Mouse (Mus musculus): ENCODE results near the gene Dcaf12. TPM values are rescaled to one million over a fixed set of nuclear protein-coding genes. Genes with fewer than 3 reads are reported as not detected.

Gene Dcaf12
- polyA plus RNA-seq, 1 experiment from 2014 or later, result 33.2 TPM

- H3K36me3 ChIP-seq (ENCODE audit: control insufficient read depth, insufficient read depth, low read length), result peaks cover 66% of the 10 kb centered on the region
- no peaks in the 10 kb centered on the region for H3K9me3 ChIP-seq (ENCODE audit: control insufficient read depth, low read length)
- 91% methylated on average over 9 of the region's 9 CpGs for WGBS
- H3K9ac ChIP-seq (ENCODE audit: low read length), result no peak overlapping the region
- no peaks in the 10 kb centered on the region for H3K27me3 ChIP-seq (ENCODE audit: control insufficient read depth, insufficient read depth, low read length)
- ATAC-seq (ENCODE audit: insufficient number of reproducible peaks, insufficient read depth, low FRiP score, low read depth), result no peak
- no peak overlapping the region for H3K4me3 ChIP-seq (ENCODE audit: control insufficient read depth in 1 of 2, insufficient read depth in 1 of 2, low read depth in 1 of 2, low read length in 2 of 2)
- peaks cover 9 to 17% of the 10 kb centered on the region in 2 experiments for H3K4me1 ChIP-seq (ENCODE audit: control insufficient read depth in 2 of 2, insufficient read depth in 2 of 2, low read length in 2 of 2)
- H3K4me2 ChIP-seq (ENCODE audit: low read length), result no peak overlapping the region
- no peak overlapping the region for H3K27ac ChIP-seq (replicated peaks in 1 of 2; ENCODE audit: control insufficient read depth in 1 of 2, insufficient read depth in 1 of 2, low read depth in 2 of 2, low read length in 2 of 2)
Measured at GRCm38 (mm10) chr4:41310567-41311563, 3.8 kb downstream of the Dcaf12 start.

GRCm38 (mm10) chr4:41307406-41307805, 7.3 kb downstream of the Dcaf12 start:
- WGBS, result 80% methylated on average over 6 of the region's 6 CpGs
- Histone ChIP-seq H3K27me3 (ENCODE audit: control insufficient read depth, insufficient read depth, low read length) (no peaks in the 10 kb centered on the region), H3K27ac (replicated peaks in 1 of 2; ENCODE audit: control insufficient read depth in 1 of 2, insufficient read depth in 1 of 2, low read depth in 2 of 2, low read length in 2 of 2) (no peak overlapping the region), H3K4me1 (ENCODE audit: control insufficient read depth in 2 of 2, insufficient read depth in 2 of 2, low read length in 2 of 2) (0 out of 4 replicates have a peak, but pooled peaks cover 0 to 6% of the 10 kb centered on the region in 2 experiments), H3K9ac (ENCODE audit: low read length) (no peak overlapping the region), H3K9me3 (ENCODE audit: control insufficient read depth, low read length) (no peaks in the 10 kb centered on the region), H3K4me2 (ENCODE audit: low read length) (no peak overlapping the region), H3K4me3 (ENCODE audit: control insufficient read depth in 1 of 2, insufficient read depth in 1 of 2, low read depth in 1 of 2, low read length in 2 of 2) (no peak overlapping the region), H3K36me3 (ENCODE audit: control insufficient read depth, insufficient read depth, low read length) (peaks cover 66% of the 10 kb centered on the region)
- ATAC-seq (ENCODE audit: insufficient number of reproducible peaks, insufficient read depth, low FRiP score, low read depth), result no peak

DNA sequence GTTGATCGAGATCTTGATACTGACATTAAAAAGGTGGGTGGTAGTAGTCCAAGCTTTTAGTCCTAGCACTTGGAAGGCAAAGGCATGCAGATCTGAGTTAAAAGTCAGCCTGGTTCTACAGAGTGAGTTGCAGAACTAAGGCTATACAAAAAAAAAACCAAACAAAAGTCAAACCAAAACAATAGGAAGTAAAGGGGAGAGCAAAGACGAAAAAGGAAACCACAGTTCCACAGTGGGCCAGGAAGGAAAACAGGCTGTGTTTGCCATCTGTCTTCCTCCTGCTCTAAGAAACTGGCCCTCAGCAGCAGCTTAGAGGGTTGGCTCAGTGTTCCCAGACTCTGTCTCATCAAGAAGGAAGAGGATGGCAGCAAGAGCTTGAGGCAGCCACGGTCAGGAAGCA, 10.4 kb downstream of the Dcaf12 start:
- H3K9me3 ChIP-seq (ENCODE audit: control insufficient read depth, low read length), result no peaks in the 10 kb centered on the region
- no peak overlapping the region for H3K4me2 ChIP-seq (ENCODE audit: low read length)
- 0 out of 4 replicates have a peak, but pooled peaks cover 0 to 6% of the 10 kb centered on the region in 2 experiments for H3K4me1 ChIP-seq (ENCODE audit: control insufficient read depth in 2 of 2, insufficient read depth in 2 of 2, low read length in 2 of 2)
- ATAC-seq (ENCODE audit: insufficient number of reproducible peaks, insufficient read depth, low FRiP score, low read depth), result no peak
- H3K9ac ChIP-seq (ENCODE audit: low read length), result no peak overlapping the region
- no peak overlapping the region for H3K27ac ChIP-seq (replicated peaks in 1 of 2; ENCODE audit: control insufficient read depth in 1 of 2, insufficient read depth in 1 of 2, low read depth in 2 of 2, low read length in 2 of 2)
- H3K36me3 ChIP-seq (ENCODE audit: control insufficient read depth, insufficient read depth, low read length), result peaks cover 66% of the 10 kb centered on the region
- whole genome bisulfite sequencing, result 61% methylated on average over 3 of the region's 3 CpGs
- H3K27me3 ChIP-seq (ENCODE audit: control insufficient read depth, insufficient read depth, low read length), result no peaks in the 10 kb centered on the region
- H3K4me3 ChIP-seq (ENCODE audit: control insufficient read depth in 1 of 2, insufficient read depth in 1 of 2, low read depth in 1 of 2, low read length in 2 of 2), result no peak overlapping the region

GRCm38 (mm10) chr4:41303671-41304070, 11.0 kb downstream of the Dcaf12 start:
- no peaks in the 10 kb centered on the region for H3K9me3 ChIP-seq (ENCODE audit: control insufficient read depth, low read length)
- H3K27me3 ChIP-seq (ENCODE audit: control insufficient read depth, insufficient read depth, low read length), result no peaks in the 10 kb centered on the region
- H3K9ac ChIP-seq (ENCODE audit: low read length), result no peak overlapping the region
- peaks cover 66% of the 10 kb centered on the region for H3K36me3 ChIP-seq (ENCODE audit: control insufficient read depth, insufficient read depth, low read length)
- no peak overlapping the region for H3K27ac ChIP-seq (replicated peaks in 1 of 2; ENCODE audit: control insufficient read depth in 1 of 2, insufficient read depth in 1 of 2, low read depth in 2 of 2, low read length in 2 of 2)
- WGBS, result 87% methylated on average over 7 of the region's 7 CpGs
- H3K4me3 ChIP-seq (ENCODE audit: control insufficient read depth in 1 of 2, insufficient read depth in 1 of 2, low read depth in 1 of 2, low read length in 2 of 2), result no peak overlapping the region
- H3K4me2 ChIP-seq (ENCODE audit: low read length), result no peak overlapping the region
- ATAC-seq (ENCODE audit: insufficient number of reproducible peaks, insufficient read depth, low FRiP score, low read depth), result no peak
- 0 out of 4 replicates have a peak, but pooled peaks cover 0 to 6% of the 10 kb centered on the region in 2 experiments for H3K4me1 ChIP-seq (ENCODE audit: control insufficient read depth in 2 of 2, insufficient read depth in 2 of 2, low read length in 2 of 2)

DNA sequence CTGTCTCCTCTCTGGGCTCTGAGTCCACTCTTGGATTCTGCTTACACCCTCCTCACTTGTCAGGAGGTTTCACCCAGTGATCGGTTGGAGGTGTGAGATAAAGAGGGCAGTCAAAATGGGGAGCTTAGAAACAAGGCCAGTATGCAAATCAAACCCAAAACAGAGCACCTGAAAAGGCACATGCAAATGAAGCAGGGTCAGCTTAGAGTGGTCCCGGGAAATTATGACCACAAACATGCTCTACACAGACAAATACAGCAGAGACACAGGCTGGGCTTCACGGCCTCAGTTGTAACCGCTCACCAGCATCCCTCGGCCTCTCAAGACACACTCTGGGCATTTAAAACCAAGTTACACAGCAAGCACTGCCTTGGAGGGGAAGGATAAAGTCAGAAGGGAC, 15.7 kb downstream of the Dcaf12 start:
- peaks cover 92% of the 10 kb centered on the region for H3K36me3 ChIP-seq (ENCODE audit: control insufficient read depth, insufficient read depth, low read length)
- H3K27ac ChIP-seq (replicated peaks in 1 of 2; ENCODE audit: control insufficient read depth in 1 of 2, insufficient read depth in 1 of 2, low read depth in 2 of 2, low read length in 2 of 2), result no peak overlapping the region
- H3K4me1 ChIP-seq (ENCODE audit: control insufficient read depth in 2 of 2, insufficient read depth in 2 of 2, low read length in 2 of 2), result 0 out of 4 replicates have a peak, but pooled peaks cover 0 to under 1% of the 10 kb centered on the region in 2 experiments
- no peak overlapping the region for H3K4me2 ChIP-seq (ENCODE audit: low read length)
- H3K9ac ChIP-seq (ENCODE audit: low read length), result no peak overlapping the region
- no peak overlapping the region for H3K4me3 ChIP-seq (ENCODE audit: control insufficient read depth in 1 of 2, insufficient read depth in 1 of 2, low read depth in 1 of 2, low read length in 2 of 2)
- no peaks in the 10 kb centered on the region for H3K9me3 ChIP-seq (ENCODE audit: control insufficient read depth, low read length)
- H3K27me3 ChIP-seq (ENCODE audit: control insufficient read depth, insufficient read depth, low read length), result no peaks in the 10 kb centered on the region
- ATAC-seq (ENCODE audit: insufficient number of reproducible peaks, insufficient read depth, low FRiP score, low read depth), result no peak
- 91% methylated on average over 5 of the region's 5 CpGs for WGBS

DNA sequence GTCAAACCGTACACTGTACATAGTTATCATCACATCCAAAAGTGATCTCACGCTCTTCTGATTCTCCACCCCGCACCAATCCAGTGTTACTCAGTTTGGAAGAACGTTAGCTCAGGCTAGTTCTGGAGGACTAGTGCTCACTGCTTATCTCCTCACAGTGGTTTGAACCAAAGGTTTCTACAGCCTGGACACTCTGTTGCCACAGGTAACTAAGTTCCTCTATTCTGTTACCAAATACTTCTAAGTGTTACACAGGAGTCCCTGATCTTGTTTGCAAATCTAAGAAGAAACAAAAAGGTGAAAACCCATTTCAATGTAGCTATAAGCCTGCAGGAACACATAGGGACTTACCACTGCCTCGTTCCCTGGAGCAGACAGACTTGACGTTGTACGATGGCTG, 18.7 kb downstream of the Dcaf12 start:
- H3K9me3 ChIP-seq (ENCODE audit: control insufficient read depth, low read length), result no peaks in the 10 kb centered on the region
- 93% methylated on average over 7 of the region's 7 CpGs for WGBS
- H3K27ac ChIP-seq (replicated peaks in 1 of 2; ENCODE audit: control insufficient read depth in 1 of 2, insufficient read depth in 1 of 2, low read depth in 2 of 2, low read length in 2 of 2), result no peak overlapping the region
- H3K4me3 ChIP-seq (ENCODE audit: control insufficient read depth in 1 of 2, insufficient read depth in 1 of 2, low read depth in 1 of 2, low read length in 2 of 2), result no peak overlapping the region
- no peak for ATAC-seq (ENCODE audit: insufficient number of reproducible peaks, insufficient read depth, low FRiP score, low read depth)
- H3K36me3 ChIP-seq (ENCODE audit: control insufficient read depth, insufficient read depth, low read length), result peaks cover 100% of the 10 kb centered on the region
- H3K27me3 ChIP-seq (ENCODE audit: control insufficient read depth, insufficient read depth, low read length), result no peaks in the 10 kb centered on the region
- no peak overlapping the region for H3K4me2 ChIP-seq (ENCODE audit: low read length)
- H3K9ac ChIP-seq (ENCODE audit: low read length), result no peak overlapping the region
- no peaks in the 10 kb centered on the region for H3K4me1 ChIP-seq (ENCODE audit: control insufficient read depth in 2 of 2, insufficient read depth in 2 of 2, low read length in 2 of 2)

DNA sequence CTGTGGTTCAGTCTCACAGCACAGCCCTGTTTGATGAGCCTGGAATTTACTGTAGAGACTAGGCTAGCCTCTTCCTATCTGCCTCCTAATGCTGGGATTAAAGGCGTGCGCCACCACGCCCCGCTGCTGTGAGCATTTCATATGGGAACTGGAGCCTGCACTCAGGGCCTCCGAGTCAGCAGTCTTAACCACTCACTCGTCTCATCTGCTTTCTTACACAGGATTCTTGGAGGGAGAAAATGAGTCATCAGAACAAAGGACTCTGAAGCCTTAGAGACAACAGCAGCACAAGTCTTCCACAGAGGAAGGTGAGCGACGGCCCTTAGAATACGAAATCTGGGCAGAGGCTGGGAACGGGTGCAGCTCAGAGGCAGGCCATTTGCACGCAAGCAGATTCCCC, 19.2 kb downstream of the Dcaf12 start:
- ATAC-seq (ENCODE audit: insufficient number of reproducible peaks, insufficient read depth, low FRiP score, low read depth), result no peak
- Histone ChIP-seq H3K4me1 (ENCODE audit: control insufficient read depth in 2 of 2, insufficient read depth in 2 of 2, low read length in 2 of 2) (no peaks in the 10 kb centered on the region), H3K4me3 (ENCODE audit: control insufficient read depth in 1 of 2, insufficient read depth in 1 of 2, low read depth in 1 of 2, low read length in 2 of 2) (no peak overlapping the region), H3K9ac (ENCODE audit: low read length) (no peak overlapping the region), H3K9me3 (ENCODE audit: control insufficient read depth, low read length) (no peaks in the 10 kb centered on the region), H3K4me2 (ENCODE audit: low read length) (no peak overlapping the region), H3K27me3 (ENCODE audit: control insufficient read depth, insufficient read depth, low read length) (no peaks in the 10 kb centered on the region), H3K36me3 (ENCODE audit: control insufficient read depth, insufficient read depth, low read length) (peaks cover 100% of the 10 kb centered on the region), H3K27ac (replicated peaks in 1 of 2; ENCODE audit: control insufficient read depth in 1 of 2, insufficient read depth in 1 of 2, low read depth in 2 of 2, low read length in 2 of 2) (no peak overlapping the region)
- 88% methylated on average over 11 of the region's 11 CpGs for WGBS

Data from heart, embryonic 14.5 days (tissue).